Mouse (Mus musculus): ENCODE measurements at regions not wholly inside any gene's neighbourhood (a gene's known extent, or its start where the extent isn't known, plus 50 kb on each side); places are given as distances from the start of the nearest gene placed in this dataset.

DNA sequence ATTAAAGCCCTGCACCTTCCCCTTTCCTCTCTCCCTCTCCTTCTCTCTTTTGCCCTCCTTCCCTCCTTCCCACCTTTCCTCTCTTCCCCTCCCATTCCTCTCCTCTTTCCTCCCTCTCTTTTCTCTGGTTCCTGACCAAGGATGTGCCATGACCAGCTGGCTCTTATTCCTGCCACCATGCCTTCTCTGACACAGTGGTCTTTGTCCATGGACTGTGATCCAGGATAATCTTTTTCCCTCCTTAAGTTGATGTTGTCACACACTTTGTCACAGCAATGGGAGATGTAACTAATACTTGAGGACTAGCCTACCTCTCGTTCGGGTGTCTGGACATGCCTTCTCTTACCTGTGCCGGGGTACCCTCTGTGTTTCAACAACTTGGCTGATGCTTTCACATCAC, 86.4 kb downstream of the Anapc4 start:
- TF ChIP-seq CTCF (IDR thresholded peaks at IDR 0.05) (no peak), POLR2A (IDR thresholded peaks at IDR 0.05; ENCODE audit: insufficient read depth, low read depth, low read length) (no peak), EP300 (IDR thresholded peaks at IDR 0.05; ENCODE audit: insufficient read depth, low read depth, low read length) (no peak)

All from heart, adult 2 months (tissue).